Mouse (Mus musculus) olfactory bulb, adult 2 months (tissue): ENCODE measurements at regions not wholly inside any gene's neighbourhood (a gene's known extent, or its start where the extent isn't known, plus 50 kb on each side); places are given as distances from the start of the nearest gene placed in this dataset.

Source experiments
- CTCF ChIP-seq: fragments of 200-500 bp; IDR thresholded peaks from 2 replicates; pipeline ENCODE4 v1.5.1; 2012; ENCODE audit warnings: low read depth, mild to moderate bottlenecking, low read length, moderate library complexity; ENCODE audit not compliant: insufficient read depth
- POLR2A ChIP-seq: fragments of 200-500 bp; IDR thresholded peaks from 2 replicates; pipeline ENCODE4 v1.6.1; 2012; ENCODE audit warnings: mild to moderate bottlenecking, low read depth, low read length, moderate library complexity; ENCODE audit not compliant: insufficient read depth

DNA sequence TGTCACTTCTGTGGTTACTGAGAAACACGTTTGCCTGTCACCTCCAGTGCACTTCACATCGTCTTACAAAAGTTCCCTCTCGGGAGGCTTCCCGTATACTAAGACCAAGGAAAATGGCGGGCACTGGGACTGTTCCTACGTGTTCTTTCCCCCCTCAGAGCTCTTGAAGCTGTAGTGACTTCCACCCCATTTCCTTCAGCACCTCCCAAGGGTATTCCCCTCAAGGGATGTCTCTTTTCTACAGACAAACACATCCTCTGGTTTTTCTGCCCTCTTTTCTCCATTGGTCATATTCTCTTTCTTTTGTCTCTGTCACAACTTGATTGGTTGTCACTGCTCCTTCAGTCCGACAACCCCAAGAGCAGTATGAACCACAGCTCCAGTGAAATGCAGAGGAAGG lies 54.9 kb upstream of the Lpp start:
- TF ChIP-seq CTCF (no peak), POLR2A (no peak)
